Mouse (Mus musculus) lung, postnatal 14 days (tissue): Measurements from ENCODE around the gene H2-Ab1.
"Not testable (repeated sequence)": the region's sequence is repeated elsewhere in the genome, so short reads cannot be mapped to it uniquely, and the experiment has no call there.

Source experiments
- DNase-seq: peaks from one replicate; pipeline ENCODE4 v3.0.0; 2021

H2-Ab1 gene

DNA sequence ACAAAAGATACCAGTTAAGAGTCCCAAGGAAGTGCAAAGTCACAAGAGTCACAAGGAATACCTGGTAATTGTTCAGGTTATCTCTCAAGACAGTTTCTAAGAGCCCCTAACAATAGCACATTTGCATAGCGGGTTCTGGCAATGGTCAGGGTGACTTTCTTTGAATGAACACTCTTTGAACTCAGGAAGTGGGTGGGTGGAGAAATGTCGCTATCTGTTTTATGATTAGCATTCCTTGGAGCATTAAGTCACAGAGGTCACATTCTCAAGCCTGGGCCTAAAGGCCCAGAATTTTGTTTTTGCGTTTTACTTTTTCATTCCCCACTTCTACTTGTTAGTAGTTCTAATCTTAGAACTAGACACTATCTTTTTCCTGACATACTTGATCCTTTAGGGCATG lies 53.0 kb downstream of the H2-Ab1 start:
- not testable (repeated sequence) for DNase-seq

DNA sequence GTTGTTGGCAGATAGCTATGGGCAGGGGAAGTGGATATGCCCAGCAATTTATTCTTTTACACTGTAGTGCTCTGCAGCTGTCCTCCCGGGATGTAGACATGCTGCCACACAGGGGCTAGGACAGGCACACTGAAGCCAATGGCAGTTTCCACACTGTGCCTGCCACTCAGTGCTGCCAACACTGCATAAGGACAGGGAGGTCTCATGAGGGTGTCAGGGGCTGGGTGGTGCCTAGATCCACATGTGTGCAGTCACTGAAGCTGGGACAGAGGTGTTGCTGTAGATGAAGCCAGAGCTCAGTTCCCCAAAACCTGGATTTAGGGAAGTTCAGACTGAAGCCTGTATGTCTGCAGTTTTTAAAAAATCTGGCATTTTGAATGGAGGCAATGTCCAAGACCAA lies 54.7 kb downstream of the H2-Ab1 start:
- no peak for DNase-seq

DNA sequence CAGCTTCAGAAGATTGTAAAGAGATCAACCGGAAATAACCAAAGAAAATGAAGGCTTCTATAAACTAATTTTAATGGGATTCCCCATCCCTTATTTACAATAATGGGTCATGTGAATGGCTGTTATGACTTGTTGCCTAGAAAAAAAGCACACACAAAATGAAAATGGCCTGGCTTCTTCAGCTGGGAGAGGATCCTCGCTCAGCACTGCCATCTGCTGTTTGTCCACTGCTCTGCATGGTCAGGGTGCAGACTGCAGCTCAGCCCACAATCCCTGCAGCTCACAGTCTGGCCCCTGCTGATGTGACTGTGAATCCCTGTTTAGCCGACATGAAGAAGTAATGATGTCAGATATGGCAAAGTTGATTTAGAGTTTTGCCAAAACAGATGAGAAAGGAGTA lies 55.9 kb downstream of the H2-Ab1 start:
- DNase-seq, result peak; percentile 84

DNA sequence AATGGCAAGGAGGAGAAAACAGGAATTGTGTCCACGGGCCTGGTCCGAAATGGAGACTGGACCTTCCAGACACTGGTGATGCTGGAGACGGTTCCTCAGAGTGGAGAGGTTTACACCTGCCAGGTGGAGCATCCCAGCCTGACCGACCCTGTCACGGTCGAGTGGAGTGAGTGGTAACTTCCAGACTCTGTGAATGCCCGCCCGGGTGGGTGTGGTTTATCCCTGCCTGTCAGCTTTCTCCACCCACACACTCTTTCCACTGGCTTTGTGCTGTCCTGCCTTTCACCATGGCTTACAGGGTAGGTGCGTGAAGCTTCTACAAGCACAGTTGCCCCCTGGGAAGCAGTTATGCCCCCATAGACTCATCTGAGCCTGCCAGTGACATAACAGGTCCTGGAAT lies 56.8 kb downstream of the H2-Ab1 start:
- DNase-seq, result no peak

DNA sequence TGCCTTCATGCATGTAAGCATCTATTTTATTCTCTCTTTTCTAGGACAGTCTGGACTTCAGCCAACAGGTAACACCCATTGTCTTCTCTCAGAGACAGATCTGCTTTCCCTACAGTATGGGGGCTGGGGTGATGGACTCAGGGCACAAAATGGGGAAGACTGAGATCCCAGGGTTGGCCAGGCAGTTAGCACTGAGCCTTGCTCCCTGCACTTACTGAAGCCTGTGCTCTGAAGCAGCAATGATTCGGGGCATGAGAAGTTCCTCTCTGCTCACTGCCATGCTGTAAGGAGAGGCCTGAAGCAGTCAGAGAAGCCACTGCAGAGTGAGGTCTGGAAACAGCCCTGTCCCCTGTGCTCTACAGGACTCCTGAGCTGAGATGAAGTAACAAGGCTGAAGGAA lies 58.0 kb downstream of the H2-Ab1 start:
- no peak for DNase-seq

DNA sequence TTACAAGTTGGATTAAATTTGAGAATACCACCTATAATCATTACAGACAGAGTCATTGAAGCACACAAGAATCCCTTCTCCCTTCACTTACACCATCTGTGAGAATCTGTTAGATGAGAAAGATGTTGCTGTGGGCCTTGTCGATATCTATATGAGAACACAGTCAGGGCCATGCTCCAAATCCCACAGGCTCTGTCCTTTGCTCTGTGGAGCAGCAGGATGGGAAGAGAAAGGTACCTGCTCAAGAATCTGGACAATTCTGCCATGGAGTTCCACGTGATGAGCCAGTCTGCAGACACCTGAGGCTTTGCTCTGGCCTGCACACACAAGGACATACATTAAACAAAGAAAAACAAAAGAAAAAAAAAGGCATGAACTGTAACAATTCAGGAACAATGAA lies 59.2 kb downstream of the H2-Ab1 start:
- DNase-seq, result no peak

DNA sequence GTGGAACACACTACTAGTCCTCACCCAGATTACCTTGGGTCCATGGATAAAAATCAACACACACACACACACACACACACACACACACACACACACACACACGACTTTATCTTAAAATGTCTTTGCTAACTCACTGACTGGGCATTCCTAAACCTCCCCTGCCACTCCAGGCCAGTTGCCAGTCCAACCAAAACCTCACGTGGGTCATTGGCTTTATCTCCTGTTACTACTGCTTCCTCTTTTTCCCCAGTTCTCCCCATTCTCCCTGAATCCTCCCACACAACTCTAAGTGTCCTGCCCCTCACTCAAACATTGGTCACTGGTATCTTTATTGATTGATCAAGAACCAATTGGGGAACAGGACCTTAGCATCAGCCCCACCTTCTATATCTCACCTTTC lies 59.8 kb downstream of the H2-Ab1 start:
- no peak for DNase-seq
